Mouse (Mus musculus) spleen, adult 2 months (tissue): ENCODE measurements around the gene Car9.

Source experiments
- CTCF ChIP-seq: fragments of 200-500 bp; IDR thresholded peaks from 2 replicates; pipeline ENCODE4 v1.5.1; 2011; ENCODE audit warnings: mild to moderate bottlenecking, inconsistent platforms; ENCODE audit not compliant: insufficient read depth, insufficient read length, insufficient replicate concordance; ENCODE audit errors: extremely low read depth
- POLR2A ChIP-seq: fragments of 200-500 bp; IDR thresholded peaks from 2 replicates; pipeline ENCODE4 v1.6.1; 2011; ENCODE audit warnings: low read depth, low read length, inconsistent platforms

- TF ChIP-seq CTCF (no peak), POLR2A (no peak)
Observed at GRCm38 (mm10) chr4:43493846-43494240, 12.9 kb upstream of the Car9 start.
